Mouse (Mus musculus) T-helper 17 cell (primary cell): ENCODE data around the gene Itpkc.

ENCODE experiments used
- in situ Hi-C, 2 experiments: fragments of 300-600 bp; cut with MboI, MseI; formaldehyde crosslinking; loops; 1 replicate in 1 of 2; 2 replicates in 1 of 2; pipeline ENCODE4 v1.15.1; 2025; ENCODE audit warnings: high pct_unique_total_duplicates in 2 of 2

The Itpkc gene

GRCm38 (mm10) chr7:27238568-27238967, 10.1 kb upstream of the Itpkc start:
- in situ Hi-C loops = loop anchor here in 1 of 2 experiments (25.0 kb wide), 1 partner anchor 1976 kb away; the partner anchor contains the start of genes Cic and Erf

DNA sequence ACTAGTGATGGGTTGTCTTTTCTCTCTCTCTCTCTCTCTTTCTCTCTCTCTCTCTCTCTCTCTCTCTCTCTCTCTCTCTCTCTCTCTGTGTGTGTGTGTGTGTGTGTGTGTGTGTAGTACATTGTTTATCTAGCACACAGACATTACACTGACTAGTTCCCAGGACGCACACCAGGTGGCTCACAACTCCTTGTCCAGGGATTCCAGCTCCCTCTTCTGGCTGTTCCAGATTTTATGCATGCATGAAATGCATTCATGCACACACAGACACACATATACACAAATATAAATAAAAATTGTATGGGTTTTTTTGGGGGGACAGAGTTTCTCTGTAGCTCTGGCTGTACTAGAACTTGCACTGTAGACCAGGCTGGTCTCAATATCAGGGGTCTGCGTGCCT, 9.1 kb upstream of the Itpkc start:
- in situ Hi-C loops = loop anchor here in 1 of 2 experiments (25.0 kb wide), 1 partner anchor 1975 kb away; the partner anchor contains the start of genes Cic and Erf

DNA sequence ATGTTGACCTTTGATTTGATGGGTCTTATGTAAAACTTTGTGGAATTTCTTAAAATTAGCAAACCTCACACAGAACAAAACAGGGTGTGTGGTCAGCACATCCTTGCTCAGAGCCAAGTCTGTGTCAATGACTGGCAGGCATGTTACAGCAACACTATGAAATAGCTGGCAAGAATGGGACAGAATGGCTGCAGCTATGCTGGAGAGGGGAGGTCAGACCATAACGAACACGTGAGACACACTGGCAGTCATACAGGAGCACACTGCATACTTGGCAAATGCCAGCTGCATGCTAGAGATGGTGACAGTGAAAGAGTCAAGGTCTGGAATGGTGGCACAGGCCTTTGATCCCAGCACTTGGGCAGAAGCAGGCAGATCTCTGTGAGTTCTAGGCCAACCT, 7.3 kb upstream of the Itpkc start:
- in situ Hi-C loops = loop anchor here in 1 of 2 experiments (25.0 kb wide), 1 partner anchor 1973 kb away; the partner anchor contains the start of genes Cic and Erf

DNA sequence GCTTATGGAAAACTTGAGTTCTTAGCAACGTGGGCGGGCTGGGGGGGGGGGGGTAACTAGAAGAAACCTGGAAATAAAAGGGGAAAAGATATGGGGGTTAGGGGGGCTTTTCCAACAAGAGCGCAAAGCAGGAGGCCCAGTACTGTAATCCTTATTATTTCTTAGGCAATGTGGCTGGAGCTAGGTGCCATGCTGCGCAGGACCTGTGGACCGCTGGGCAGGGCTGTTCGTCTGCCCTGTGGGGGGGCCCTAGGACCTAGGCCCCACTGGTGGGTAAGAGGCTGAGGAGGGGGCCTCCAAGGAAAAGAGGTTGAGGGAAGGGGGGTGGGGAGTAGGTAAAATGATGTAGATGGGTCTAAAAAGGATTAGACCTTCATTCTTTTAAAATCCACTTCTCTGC, 4.8 kb upstream of the Itpkc start:
- in situ Hi-C loops = loop anchor here in 1 of 2 experiments (25.0 kb wide), 1 partner anchor 1971 kb away; the partner anchor contains the start of genes Cic and Erf

GRCm38 (mm10) chr7:27232781-27233281, 4.4 kb upstream of the Itpkc start, which contains the start of gene Coq8b:
Gene Coq8b (plus strand): TSS chr7:27233023.
- in situ Hi-C loops = loop anchor here in 1 of 2 experiments (25.0 kb wide), 1 partner anchor 1971 kb away; the partner anchor contains the start of genes Cic and Erf

GRCm38 (mm10) chr7:27231693-27232331, 3.4 kb upstream of the Itpkc start:
- in situ Hi-C loops = loop anchor here in 1 of 2 experiments (25.0 kb wide), 1 partner anchor 1970 kb away; the partner anchor contains the start of genes Cic and Erf

GRCm38 (mm10) chr7:27230781-27231180, 2.3 kb upstream of the Itpkc start:
- in situ Hi-C loops = loop anchor here in 1 of 2 experiments (25.0 kb wide), 1 partner anchor 1968 kb away; the partner anchor contains the start of genes Cic and Erf

DNA sequence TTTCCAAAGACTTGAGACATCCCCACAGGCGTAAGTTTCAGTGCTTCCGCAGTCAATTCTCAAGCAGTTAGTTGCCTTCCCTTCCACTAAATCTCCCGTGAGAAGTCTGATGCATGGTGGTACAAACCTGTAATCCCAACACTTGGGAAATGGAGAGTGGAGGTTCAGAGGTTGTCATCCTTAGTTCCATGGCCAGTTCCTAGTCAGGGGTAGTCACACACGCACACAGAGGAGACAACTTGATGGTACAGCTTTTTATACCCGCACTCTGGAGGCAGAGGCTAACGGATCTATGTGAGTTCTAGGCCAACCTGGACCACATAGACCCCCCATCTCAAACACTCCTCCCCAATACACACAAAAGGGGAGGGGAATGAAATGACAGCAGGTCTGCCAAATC, 404 bp upstream of the Itpkc start:
- in situ Hi-C loops = loop anchor here in 1 of 2 experiments (25.0 kb wide), 1 partner anchor 1967 kb away; the partner anchor contains the start of genes Cic and Erf

DNA sequence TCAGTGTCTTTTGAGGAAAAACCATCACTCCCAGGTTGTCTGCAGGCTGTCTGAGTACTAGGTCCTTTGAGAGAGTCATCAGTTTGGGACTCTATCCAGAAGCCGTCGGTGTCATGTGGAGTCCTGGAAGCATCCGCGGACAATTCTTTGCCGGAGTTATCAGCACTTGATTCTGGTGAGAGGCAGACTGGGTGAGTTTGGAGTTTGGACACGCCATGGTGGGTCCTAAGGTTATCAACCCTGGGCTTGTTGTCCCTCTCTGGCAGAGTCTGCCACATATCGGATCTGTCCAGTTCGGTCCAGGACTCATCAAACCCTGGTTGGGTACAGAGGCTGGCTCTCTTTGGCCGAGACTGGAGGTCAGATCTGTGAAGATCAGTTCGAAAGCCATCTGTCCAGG, 785 bp downstream of the Itpkc start:
- in situ Hi-C loops = loop anchor here in 1 of 2 experiments (25.0 kb wide), 1 partner anchor 1965 kb away; the partner anchor contains the start of genes Cic and Erf

DNA sequence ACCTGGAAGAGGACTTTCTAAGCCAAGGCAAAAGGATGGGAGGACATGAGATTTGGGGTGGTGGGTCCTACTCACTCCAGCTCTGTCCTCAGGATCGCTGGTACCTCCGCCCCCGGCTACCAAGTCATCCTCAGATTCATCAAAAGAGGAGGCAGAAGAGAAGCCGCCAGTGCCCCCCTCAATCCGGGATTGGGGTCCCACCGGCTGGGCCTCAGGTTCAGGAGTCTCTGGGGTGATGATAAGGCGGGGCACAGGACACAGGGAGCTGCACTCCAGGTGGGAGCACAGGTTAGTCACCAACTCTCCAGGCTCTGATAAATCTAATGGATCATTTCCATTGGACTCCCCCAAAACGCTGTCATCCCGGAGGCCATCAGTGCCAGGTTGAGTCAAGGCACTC, 1.2 kb downstream of the Itpkc start:
- in situ Hi-C loops = loop anchor here in 1 of 2 experiments (25.0 kb wide), 1 partner anchor 1965 kb away; the partner anchor contains the start of genes Cic and Erf

DNA sequence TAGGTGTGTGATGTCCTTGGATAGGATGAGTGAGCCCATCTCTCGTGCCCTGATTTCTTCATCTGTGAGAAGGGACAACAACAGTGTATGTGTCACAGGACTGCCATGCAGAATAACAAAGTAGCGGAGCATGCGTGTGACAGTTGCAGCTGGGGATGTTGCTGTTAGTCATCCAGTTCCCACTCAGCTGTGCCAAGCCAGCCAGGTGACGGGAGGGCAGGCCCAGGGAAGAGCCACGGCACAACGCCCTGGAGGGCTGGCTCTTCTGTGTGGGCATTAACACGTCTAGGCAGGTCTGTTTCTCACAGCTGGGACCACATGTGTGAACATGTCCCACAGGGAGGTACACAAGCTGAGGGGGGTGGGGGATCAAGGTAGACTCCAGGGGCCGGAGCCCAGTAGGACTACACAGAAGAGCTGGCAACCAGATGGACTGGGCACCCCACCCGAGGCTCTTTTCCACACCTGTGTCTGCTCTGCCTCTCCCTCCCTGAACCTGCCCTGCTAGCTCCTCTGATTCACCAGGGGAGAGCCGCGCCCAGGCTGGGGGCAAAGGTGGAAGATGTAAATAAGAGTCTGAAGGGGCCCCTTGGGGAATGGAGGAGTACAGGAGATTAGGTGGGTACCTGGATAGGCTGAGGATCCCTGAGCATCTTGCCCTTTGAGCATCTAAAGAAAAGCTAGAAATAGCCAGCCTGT, 3.4 kb downstream of the Itpkc start:
- in situ Hi-C loops = loop anchor here in 1 of 2 experiments (25.0 kb wide), 1 partner anchor 1963 kb away; the partner anchor contains the start of genes Cic and Erf

DNA sequence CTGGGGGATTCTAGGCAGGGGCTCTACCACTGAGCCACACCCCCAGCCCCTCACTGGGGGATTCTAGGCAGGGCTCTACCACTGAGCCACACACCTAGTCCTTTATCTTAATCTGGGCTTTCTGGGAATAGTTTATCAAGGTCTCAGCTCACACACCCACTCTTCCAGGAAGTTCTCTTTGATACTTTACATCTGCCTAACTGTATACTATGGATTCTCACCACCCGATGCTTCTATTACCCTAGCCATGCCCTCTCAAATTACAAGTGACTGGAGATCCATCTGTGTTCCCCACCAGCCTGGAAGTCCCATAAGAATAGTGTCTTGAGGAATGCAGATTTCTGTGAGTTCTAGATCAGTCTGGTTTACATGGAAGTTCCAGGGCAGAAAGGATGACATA, 5.9 kb downstream of the Itpkc start:
- in situ Hi-C loops = no loop called here

DNA sequence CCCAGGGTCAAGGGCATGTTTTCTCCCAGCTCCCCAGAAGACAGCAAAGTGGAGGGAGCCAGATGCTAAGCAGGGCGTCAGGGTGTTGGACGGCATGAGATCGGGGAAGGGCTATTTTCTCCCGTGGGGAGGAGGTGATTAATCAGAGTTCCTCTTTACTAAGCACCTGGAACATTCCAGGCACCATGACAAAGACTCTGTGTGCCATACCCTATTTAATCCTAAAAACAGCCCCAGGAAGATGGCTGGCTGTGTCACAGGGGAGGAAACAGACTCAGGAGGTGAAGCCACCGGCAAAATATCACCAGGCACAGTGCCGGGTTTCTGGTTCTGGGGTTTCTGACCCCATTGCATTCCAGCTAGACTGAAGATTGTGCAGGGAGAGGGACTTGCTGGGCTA, 6.5 kb downstream of the Itpkc start:
- in situ Hi-C loops = no loop called here

- in situ Hi-C loops = no loop called here
Observed at GRCm38 (mm10) chr7:27219937-27220336, 8.5 kb downstream of the Itpkc start.

GRCm38 (mm10) chr7:27218586-27218985, 9.9 kb downstream of the Itpkc start:
- in situ Hi-C loops = no loop called here

DNA sequence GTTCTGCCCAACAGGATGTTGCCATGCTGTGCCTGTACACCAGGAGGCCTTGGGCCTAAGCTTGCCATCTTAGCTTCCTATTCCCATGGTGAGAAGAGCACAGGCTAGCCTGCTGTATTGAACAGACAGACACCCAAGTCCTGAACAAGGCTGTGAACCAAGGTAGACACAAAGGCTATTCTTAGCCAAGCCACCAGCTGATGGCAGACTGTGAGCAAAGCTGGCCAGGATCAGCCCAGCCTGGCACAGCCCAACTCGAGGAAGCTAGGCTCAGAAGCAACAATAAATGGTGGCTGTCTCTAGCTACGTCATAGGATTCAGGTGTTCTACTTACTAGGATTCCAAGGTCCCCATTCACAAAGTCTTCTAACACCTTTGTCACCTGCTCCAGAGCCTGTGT, 15.8 kb downstream of the Itpkc start:
- in situ Hi-C loops = no loop called here

DNA sequence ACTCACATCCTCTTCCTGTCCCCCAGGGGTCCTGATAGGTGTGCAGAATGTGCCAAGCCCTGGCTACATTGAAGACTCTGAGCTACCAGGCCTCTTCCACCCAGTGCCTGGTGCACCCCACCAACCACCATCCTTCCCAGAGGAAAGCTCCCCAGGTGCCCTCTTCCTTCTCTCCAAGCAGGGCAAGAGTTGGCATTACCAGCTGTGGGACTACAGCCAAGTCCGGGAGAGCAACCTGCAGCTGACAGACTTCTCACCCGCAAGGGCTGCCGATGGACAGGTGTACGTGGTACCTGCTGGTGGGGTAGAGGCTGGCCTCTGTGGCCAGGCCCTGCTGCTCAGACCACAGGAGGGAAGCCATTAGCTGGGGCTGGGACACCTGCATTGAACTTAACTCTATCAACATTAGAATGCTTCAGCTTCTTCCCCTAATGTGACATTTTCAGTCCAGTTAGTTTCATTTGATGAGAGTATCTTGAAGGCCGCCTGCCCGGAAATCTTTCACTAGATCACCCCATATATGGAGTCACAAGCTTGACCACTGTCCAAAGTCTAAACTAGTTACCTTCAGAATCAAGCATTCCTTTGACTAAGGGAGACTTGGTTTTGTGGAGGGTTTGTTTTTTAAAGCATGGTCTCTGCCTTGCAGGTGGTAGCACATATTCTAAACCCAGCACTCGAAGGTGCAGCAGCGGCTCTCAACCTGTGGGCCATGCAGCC, 24.6 kb downstream of the Itpkc start:
- in situ Hi-C loops = no loop called here

GRCm38 (mm10) chr7:27198779-27199178, 29.7 kb downstream of the Itpkc start:
- in situ Hi-C loops = loop anchor here (10.0 to 25.0 kb wide), 4 partner anchors 976 to 1811 kb away; partner anchors contain the start of genes Dyrk1b (in 2 of the 2), Ccdc97 (in 1 of the 2) and Lipe (in 1 of the 2)

GRCm38 (mm10) chr7:27198355-27198754, 30.1 kb downstream of the Itpkc start:
- in situ Hi-C loops = loop anchor here (10.0 to 25.0 kb wide), 4 partner anchors 976 to 1811 kb away; partner anchors contain the start of genes Dyrk1b (in 2 of the 2), Ccdc97 (in 1 of the 2) and Lipe (in 1 of the 2)

- in situ Hi-C loops = loop anchor here (10.0 to 25.0 kb wide), 4 partner anchors 977 to 1810 kb away; partner anchors contain the start of genes Dyrk1b (in 2 of the 2), Ccdc97 (in 1 of the 2) and Lipe (in 1 of the 2)
Observed at GRCm38 (mm10) chr7:27197634-27198033, 30.8 kb downstream of the Itpkc start.
